Comparison of ENCODE assay signal across 8 mouse cellular contexts in the genomic region with DNA sequence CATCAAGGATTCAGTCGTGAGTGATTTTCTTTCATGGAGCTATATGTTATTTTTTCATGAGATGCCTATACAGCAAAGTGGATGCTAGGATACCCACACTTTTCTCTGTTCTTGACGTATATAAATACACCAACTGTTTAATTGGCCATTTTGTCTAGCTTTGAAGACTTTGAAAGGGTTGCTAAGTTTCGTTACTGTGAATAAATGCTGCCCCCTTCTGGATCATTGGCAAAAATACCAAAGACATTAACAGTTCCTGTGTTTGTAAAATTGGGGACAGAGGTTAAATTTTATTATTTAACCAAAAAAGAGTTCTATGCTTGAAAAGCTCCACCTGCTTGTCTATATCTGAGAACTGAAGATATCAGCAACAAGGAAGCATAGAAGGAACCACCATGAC.
DNase-seq lines count a peak whose midpoint lies in the region; ATAC-seq lines count a peak whose summit lies in the region.

No protein-coding gene starts in this region.

- no peak overlapping the region for H3K27ac ChIP-seq in forebrain, embryonic 13.5 days
- no peak overlapping the region for H3K27ac ChIP-seq in forebrain, embryonic 11.5 days (ENCODE audit: low read depth, low read length)

- H3K27me3 ChIP-seq in forebrain, embryonic 13.5 days: no peaks in the 10 kb centered on the region
- H3K27me3 ChIP-seq in forebrain, embryonic 11.5 days (ENCODE audit: control insufficient read depth, insufficient read depth, low read length): no peaks in the 10 kb centered on the region

- intact Hi-C loops in left cerebral cortex, postnatal 4 days (cut with DNase I): loop anchor here (5.0 to 10.0 kb wide), 2 partner anchors 713 to 796 kb away; no protein-coding TSS in a partner anchor

- DNase-seq in forebrain, embryonic 11.5 days (ENCODE audit: low spot score): no peak
- peak; percentile 7 for DNase-seq in left cerebral cortex, adult 11 months (ENCODE audit: low spot score)
- DNase-seq in left cerebral cortex, postnatal 4 days: no peak
- peak; percentile 32 for DNase-seq in ES-CJ7 (ENCODE audit: low read depth, low spot score)
- peak; percentile 27 for DNase-seq in embryo, embryonic 9.5 days (ENCODE audit: extremely low spot score)
- DNase-seq in neural tube, embryonic 10.5 days (ENCODE audit: extremely low spot score, low spot score): no peak
- DNase-seq in cerebellum, adult 9-11 months: no peak

- WGBS in forebrain, embryonic 13.5 days: 16% methylated on average over 3 of the region's 3 CpGs
- WGBS in forebrain, embryonic 11.5 days: 27% methylated on average over 3 of the region's 3 CpGs

- H3K4me1 ChIP-seq in forebrain, embryonic 13.5 days: no peaks in the 10 kb centered on the region
- no peaks in the 10 kb centered on the region for H3K4me1 ChIP-seq in forebrain, embryonic 11.5 days (replicated peaks; ENCODE audit: control insufficient read depth, insufficient read depth, low read length)

- no peaks in the 10 kb centered on the region for H3K36me3 ChIP-seq in forebrain, embryonic 13.5 days (ENCODE audit: poor library complexity, severe bottlenecking)
- no peaks in the 10 kb centered on the region for H3K36me3 ChIP-seq in forebrain, embryonic 11.5 days (ENCODE audit: control insufficient read depth, insufficient read depth, low read length)

- no peak overlapping the region for H3K9ac ChIP-seq in forebrain, embryonic 13.5 days
- no peak overlapping the region for H3K9ac ChIP-seq in forebrain, embryonic 11.5 days (ENCODE audit: low read length)

- peak; percentile 62; the same call in 1 of the 2 replicates for ATAC-seq in forebrain, embryonic 13.5 days
- ATAC-seq in forebrain, embryonic 11.5 days (replicated peaks; ENCODE audit: low FRiP score): no peak; the same call in 1 of the 2 replicates

- no peak overlapping the region for H3K4me2 ChIP-seq in forebrain, embryonic 13.5 days
- H3K4me2 ChIP-seq in forebrain, embryonic 11.5 days (ENCODE audit: low read depth, low read length, severe bottlenecking): no peak overlapping the region

- no peaks in the 10 kb centered on the region for H3K9me3 ChIP-seq in forebrain, embryonic 13.5 days (replicated peaks)
- H3K9me3 ChIP-seq in forebrain, embryonic 11.5 days (ENCODE audit: control insufficient read depth, low read length): no peaks in the 10 kb centered on the region

- H3K4me3 ChIP-seq in forebrain, embryonic 13.5 days: no peak overlapping the region
- H3K4me3 ChIP-seq in forebrain, embryonic 11.5 days (ENCODE audit: low read depth, low read length): no peak overlapping the region

Comparison
In these comparisons a context has a peak if more than half of its experiments do, and no peak if none do; other contexts are left out.
1. DNase-seq: peak in left cerebral cortex, adult 11 months (single experiment), ES-CJ7 (single experiment) and embryo, embryonic 9.5 days (single experiment); none in forebrain, embryonic 11.5 days (single experiment), left cerebral cortex, postnatal 4 days (single experiment), neural tube, embryonic 10.5 days (single experiment) and cerebellum, adult 9-11 months (single experiment).